Mouse (Mus musculus) lung, postnatal 0 days (tissue): ENCODE data around the gene Zfp617.
"Not testable (repeated sequence)": the region's sequence is repeated elsewhere in the genome, so short reads cannot be mapped to it uniquely, and the experiment has no call there.

Experiments
- CTCF ChIP-seq: IDR thresholded peaks from 2 replicates; pipeline ENCODE4 v1.5.1; 2016; ENCODE audit warnings: antibody characterized with exemption, mild to moderate bottlenecking
- EP300 ChIP-seq: IDR thresholded peaks from 2 replicates; pipeline ENCODE4 v1.6.1; 2016; ENCODE audit warnings: antibody characterized with exemption, mild to moderate bottlenecking, control low read depth

DNA sequence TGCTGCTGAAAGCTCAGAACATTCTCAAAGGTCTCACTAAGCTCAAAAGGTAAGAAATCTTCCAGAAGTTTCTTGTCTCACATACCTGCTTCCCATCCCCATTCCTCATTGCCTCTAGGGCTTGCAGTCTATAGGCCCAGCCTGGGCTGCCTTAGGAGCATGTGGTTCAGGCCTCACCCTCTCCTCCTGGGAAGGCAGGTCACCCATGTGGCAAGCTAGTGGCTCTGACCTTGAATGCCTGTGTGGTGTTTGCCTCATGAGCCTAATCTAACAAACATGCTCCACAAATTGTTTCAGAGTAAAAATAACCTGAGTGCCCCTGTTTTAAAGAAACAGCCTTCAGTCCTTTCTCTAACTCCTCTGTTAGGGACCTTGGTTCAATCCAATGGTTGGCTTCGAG is 46.9 kb upstream of the Zfp617 start:
- not testable (repeated sequence) for TF ChIP-seq CTCF, EP300
